Mouse (Mus musculus) ES-Bruce4 (cell line): ENCODE measurements at regions not wholly inside any gene's neighbourhood (a gene's known extent, or its start where the extent isn't known, plus 50 kb on each side); places are given as distances from the start of the nearest gene placed in this dataset.

Source experiments
- CTCF ChIP-seq: IDR thresholded peaks from one replicate; pipeline ENCODE4 v1.8.1; 2011; ENCODE audit warnings: low read depth, low read length
- POLR2A ChIP-seq: IDR thresholded peaks from one replicate; pipeline ENCODE4 v1.8.1; 2011; ENCODE audit warnings: low read length; ENCODE audit not compliant: insufficient read depth

DNA sequence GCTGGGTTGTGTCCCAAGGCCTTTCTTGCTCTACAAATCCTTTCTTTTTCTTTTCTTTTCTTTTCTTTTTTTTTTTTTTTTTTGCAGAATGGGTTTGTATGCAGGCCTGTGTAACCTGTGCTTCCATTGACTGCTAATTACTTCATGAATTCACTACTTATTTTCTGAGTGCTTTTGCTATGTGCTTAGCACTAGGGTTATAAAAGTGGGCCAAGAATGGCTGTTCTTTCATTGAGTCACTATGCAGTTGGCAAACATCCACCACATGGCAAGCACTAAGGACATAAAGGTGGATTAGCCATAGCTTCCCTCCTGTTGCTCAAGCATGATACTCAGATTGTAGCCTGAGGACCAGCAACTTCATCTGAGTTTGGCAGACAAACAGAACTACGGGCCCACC, 1641.8 kb upstream of the Gm7489 start:
- TF ChIP-seq POLR2A = no peak
- TF ChIP-seq CTCF = no peak
